Comparison of ENCODE assay signal across 10 mouse cellular contexts in genomic region chr13:37290636-37291035, GRCm38 (mm10). TPM values are rescaled to one million over a fixed set of nuclear protein-coding genes. Genes with fewer than 3 reads are reported as not detected.
DNase-seq lines count a peak whose midpoint lies in the region; ATAC-seq lines count a peak whose summit lies in the region.
"Had no signal": no experiment of that assay in that cellular context is flagged by ENCODE, and none has a peak within 500 bp of the region (broad histone marks: within the 10 kb centered on the region; RNA-seq: fewer than 3 reads in every experiment).

No protein-coding gene starts in this region.

- ATAC-seq in inflammation-experienced regulatory T-cells, adult 6 months = peak; percentile 81
- ATAC-seq: intestine, embryonic 15.5 days had no signal

- peak; percentile 66 for DNase-seq in heart, adult 8-10 months (ENCODE audit: low spot score)
- DNase-seq in heart, postnatal 4 days = no peak
- peak; percentile 43 for DNase-seq in right cerebral cortex, adult 18-20 months
- DNase-seq in right cerebral cortex, postnatal 4 days = no peak
- DNase-seq in urinary bladder, postnatal 10 days (ENCODE audit: low spot score) = no peak
- DNase-seq in urinary bladder, postnatal 25 days (ENCODE audit: low spot score) = no peak
- DNase-seq in kidney, adult 18-20 months = no peak
- DNase-seq: cerebellum, postnatal 14 days had no signal

RNA-seq across cellular contexts. Expression of gene Ly86, which starts 54.4 kb away (rescaled TPM):
- total RNA-seq in heart, adult 8-10 months (2022) = 1 to 10 TPM; 1.2 to 1.7 (median 1.4) TPM
- total RNA-seq in heart, postnatal 4 days (2021) = 1 to 10 TPM; 1.8 to 2.3 TPM
- 1 to 10 TPM; 3.7 to 7.8 (median 6.4) TPM for polyA plus RNA-seq in inflammation-experienced regulatory T-cells, adult 6 months (2017; shearing (Covaris generic))

Comparison
In these comparisons a context has a peak if more than half of its experiments do, and no peak if none do; other contexts are left out.
1. DNase-seq: peak in heart, adult 8-10 months (single experiment) and right cerebral cortex, adult 18-20 months (single experiment); none in heart, postnatal 4 days (single experiment), right cerebral cortex, postnatal 4 days (single experiment), urinary bladder, postnatal 10 days (single experiment), urinary bladder, postnatal 25 days (single experiment) and kidney, adult 18-20 months (single experiment).